Mouse (Mus musculus): Measurements from ENCODE around the gene Polr1d. TPM values are rescaled to one million over a fixed set of nuclear protein-coding genes. Genes with fewer than 3 reads are reported as not detected.

The Polr1d gene
- total RNA-seq, 2 experiments from 2014 or later: 17.5 to 42.8 TPM

DNA sequence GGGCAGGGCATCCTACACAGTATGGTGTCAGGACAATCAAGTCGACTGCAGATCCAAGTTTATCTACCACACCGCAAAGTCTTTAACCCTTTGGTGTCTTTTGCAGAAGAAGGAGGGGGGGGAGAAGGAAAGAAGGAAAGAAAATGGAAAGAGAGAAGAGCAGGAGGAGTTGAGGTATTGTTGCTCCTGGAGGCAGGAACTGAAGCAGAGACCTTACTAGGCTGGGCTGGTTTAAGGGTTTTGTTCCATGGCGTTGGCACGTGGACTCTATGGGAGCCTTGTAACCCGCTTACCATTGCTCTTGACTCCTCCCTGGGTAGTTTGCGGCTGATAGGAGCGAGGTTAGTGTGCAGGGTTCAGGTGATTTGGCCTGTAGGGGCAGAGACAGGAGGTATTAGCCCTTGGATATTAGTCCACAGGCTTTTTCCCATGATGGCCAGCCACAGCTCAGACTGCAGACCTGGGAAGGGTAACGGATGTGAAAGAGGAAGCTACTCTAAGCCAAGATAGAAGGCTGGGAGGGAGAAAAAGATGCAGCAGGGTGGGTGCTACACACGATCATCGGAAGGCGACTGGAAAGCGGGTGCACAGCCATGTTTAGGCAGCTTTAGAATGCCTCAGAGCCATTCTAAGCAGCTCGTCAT is 48.8 kb downstream of the Polr1d start:
- ATAC-seq (replicated peaks; ENCODE audit: low FRiP score, poor library complexity, severe bottlenecking): no peak

DNA sequence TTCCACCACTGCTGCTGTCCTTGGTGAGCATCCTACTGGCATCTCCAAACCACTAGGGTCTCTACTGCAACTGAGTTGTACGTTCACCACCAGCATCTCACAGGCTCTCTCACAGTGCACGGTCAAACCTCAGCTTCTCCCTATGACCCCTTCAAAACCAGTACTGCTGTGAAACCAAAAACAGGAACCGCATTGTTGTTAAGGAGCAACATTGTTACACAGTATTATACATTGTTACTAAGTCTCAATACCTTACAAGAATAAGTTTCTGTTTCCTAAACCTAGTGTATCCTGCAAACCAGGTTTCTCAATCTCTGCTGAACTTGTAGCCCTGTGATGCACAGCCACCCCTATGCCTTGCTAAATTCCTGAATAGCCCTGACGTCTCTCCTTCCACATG is 51.0 kb downstream of the Polr1d start:
- ATAC-seq (replicated peaks; ENCODE audit: low FRiP score, poor library complexity, severe bottlenecking): no peak

DNA sequence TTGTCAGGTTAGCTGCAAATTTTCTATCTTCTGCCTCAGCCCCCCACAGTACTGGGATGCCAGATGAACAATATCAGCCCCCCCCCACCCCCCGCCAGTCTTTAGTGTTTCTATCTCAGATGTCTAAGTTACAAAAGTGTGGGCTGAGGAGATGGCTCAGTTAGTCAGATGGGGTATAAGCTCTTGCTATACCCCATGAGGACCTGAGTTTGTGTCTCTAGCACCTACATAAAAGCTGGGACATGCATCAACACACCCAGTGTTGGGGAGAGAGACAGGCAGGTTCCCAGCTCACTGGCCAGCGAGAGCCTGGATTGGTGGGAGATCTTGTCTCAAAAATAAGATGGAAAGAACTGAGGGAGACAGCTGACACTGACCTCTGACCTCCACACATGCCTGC is 52.6 kb downstream of the Polr1d start:
- no peak for ATAC-seq (replicated peaks; ENCODE audit: low FRiP score, poor library complexity, severe bottlenecking)

DNA sequence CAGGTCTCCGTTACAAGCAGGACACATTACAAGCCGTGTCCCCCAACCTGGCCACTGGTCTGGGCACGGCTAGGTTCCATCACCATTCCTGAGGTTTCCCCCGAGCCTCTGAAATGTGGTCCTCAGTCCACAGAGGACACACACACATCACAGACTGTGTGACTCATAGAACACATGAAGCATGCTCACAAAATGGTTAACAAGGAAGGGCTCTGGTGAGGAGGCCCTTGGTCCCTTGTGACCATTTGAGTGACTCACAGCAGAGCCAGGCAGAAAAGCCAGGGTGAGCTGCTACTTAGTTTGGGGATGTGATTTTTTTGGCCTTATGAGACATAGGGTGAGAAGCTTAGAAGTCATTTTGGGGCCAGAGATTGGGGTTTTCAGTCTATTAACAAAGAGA is 55.1 kb downstream of the Polr1d start:
- no peak for ATAC-seq (replicated peaks; ENCODE audit: low FRiP score, poor library complexity, severe bottlenecking)

DNA sequence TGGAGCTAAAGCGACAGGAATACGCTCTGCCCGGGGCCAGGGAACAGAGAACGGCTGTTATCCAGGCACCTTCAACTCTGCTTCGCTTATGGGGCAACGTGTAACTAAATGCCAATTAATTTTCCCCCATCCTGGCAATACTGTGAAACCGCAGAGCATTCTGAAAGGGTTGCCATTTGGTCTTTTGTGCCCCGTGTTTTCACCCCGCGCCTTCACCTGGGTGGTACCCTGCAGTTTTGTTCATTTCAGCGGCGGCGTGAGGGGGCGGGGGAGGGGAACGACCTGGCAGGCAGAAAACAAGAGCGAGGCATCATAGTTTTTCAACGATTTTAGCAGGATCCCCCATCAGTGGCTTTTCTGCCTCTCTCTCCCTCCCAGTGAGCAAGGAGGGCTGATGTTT is 56.8 kb downstream of the Polr1d start:
- ATAC-seq (replicated peaks; ENCODE audit: low FRiP score, poor library complexity, severe bottlenecking): no peak

DNA sequence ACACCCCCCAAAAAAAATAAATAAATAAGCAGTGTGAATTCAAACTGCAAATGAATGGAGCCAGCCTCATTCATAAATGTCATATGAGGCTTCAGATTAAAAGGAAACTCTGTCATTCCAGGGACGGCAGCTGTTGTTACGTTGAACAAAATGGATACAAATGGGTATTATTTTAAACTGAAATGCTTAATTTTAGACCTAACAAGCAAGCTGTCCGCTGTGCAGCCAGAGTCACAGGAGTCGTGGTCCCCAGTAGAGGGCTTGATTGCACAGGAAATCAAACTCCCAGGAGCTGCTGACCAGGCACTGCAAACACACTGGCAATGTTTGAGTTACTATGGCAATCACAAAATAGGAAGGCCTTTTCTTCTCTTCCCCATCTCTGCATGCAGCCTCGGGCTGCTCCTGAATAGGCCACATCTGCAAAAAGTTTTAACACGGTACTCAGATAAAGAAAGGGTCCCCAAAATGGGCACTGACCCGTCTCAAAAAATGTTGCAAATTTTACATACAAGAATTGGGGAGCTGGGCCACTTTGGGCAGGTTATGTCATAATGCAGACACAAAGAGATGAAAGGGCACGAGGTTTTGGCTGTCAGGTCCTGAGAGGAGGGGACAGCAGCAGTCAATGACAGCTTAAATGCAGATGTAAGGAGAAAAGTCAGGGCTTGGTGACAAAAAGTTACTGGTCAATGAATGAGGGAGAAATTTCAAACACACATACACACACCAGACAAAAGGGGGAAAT is 57.7 kb downstream of the Polr1d start:
- ATAC-seq (replicated peaks; ENCODE audit: low FRiP score, poor library complexity, severe bottlenecking): no peak

DNA sequence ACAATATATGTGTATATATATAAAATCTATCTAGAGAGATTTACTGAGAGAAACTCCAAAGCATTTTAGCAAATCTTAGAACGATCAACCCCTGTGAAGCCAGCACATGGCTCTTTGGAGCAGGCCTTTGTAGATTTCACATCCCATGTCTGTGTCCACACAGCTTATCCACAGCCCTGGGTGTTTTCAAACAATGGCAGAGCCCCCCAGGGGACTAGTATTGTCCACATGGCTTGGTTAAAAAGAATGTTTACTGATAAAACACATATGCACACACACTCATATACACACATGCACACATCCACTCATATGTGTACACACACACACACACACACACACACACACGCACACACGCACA is 58.2 kb downstream of the Polr1d start:
- ATAC-seq (replicated peaks; ENCODE audit: low FRiP score, poor library complexity, severe bottlenecking): no peak

DNA sequence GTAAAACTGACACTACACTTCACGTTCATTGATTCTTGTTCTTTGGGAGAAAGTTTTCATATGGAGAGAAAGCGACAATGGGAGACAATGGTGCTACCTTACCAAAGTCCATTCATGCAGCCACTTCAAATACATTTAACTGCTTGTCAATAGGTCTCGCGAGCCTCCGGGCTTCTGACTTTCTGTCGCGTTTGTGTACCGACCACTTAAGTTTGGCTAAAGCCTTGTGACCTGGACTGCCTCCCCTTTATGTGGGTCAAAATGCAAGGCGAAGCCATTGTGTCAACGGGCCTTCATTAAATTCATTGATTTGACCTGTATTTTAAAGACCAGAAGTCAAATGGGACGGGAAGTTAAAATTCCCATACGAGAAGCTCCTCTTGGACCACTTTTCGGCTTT is 59.1 kb downstream of the Polr1d start:
- ATAC-seq (replicated peaks; ENCODE audit: low FRiP score, poor library complexity, severe bottlenecking): no peak

DNA sequence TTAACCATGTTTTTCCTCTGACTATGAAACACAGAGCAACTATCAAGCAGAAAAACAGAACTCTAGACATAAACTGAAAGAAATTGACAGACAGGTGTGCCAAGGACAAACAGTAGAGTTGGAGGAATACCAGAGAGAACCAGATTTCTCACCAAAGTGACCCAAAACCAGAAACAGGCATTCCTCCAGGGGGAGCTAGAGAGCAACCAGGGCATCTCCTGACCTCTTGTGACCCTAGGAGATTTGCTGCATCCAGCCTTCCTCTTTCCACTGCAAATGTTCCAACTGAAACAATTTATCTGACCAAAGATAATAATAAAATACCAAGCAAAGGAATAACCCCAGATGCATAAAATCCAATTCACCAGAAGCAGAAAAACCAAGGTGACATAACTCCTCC is 70.5 kb downstream of the Polr1d start:
- no peak for ATAC-seq (replicated peaks; ENCODE audit: low FRiP score, poor library complexity, severe bottlenecking)

DNA sequence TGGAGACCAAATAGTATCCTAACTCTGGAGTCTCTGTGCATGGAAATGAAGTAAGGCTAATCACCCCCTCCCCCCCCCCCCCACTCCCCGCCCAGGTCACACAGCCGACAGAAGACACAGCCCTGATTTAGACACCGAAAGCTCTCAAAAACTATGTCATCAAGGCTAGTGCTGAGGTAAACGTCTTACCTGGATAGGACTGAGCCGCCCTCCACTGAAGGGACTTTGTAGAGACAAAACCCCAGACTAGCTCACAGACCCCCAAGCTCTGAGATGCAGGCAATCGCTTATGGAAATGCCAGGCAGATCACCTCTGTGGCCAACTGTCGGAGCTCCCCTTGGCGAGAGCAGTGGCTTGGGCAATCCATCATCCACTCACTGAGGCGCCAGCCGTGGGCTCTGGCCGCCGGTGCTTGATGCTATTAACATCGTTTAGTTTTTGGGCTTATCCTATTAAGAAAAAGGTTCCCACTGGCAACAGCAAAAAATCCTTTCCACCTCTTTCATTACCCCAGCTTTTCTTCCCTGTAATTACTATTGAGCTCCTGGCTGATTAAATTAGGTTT is 78.0 kb downstream of the Polr1d start:
- ATAC-seq (replicated peaks; ENCODE audit: low FRiP score, poor library complexity, severe bottlenecking): no peak

DNA sequence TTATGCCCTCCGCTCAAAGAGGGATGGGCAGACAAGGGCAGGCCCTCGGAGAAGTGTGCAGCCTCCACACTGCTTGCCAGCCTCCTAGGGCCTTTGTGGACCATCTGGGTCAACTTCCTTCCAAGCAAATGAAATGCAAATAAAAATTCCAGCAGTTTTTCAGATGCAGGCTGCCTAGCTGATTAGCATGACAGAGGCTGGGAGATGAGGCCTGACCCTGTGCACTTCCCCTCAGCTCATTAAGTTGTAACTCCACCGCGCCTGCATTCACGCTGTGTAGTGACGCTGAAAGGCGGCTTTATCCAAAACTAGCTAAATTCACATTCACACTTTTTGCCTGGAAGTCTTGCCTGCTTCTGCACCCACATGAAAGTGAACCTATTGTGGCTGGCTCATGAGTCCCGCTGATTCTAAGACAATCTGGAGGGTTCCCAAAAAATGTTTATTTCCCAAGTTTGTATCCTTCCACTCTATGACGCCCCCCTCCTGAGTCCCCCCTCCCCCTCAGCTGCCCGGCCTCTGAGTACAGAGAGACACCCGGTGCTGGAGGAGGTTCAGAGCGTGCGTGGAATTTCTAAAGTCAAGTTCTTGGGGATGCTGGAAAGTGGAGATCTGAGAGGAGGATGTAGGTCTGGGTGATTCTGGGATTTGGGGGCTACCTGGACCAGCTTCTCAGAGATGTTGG is 78.7 kb downstream of the Polr1d start:
- ATAC-seq (replicated peaks; ENCODE audit: low FRiP score, poor library complexity, severe bottlenecking): no peak

DNA sequence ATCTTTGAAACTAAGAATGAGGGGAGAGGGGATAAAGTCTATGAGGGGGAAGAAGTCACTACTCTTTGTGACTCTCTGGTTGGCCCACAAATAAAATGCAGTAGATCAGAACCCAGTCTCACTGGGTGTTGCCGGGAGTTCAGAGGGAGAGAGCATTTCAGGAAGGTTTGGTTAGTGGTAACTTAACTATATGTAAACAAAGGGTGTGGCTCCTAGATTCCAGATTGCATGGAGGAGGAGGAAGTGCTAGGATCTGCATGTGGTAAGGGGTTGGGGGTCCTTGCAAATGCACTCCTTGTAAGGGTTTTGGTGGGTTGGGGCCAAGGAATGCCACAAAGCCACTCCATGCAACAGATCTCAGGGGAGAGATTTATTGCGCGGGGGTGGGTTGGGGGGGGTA is 79.5 kb downstream of the Polr1d start:
- ATAC-seq (replicated peaks; ENCODE audit: low FRiP score, poor library complexity, severe bottlenecking): no peak

DNA sequence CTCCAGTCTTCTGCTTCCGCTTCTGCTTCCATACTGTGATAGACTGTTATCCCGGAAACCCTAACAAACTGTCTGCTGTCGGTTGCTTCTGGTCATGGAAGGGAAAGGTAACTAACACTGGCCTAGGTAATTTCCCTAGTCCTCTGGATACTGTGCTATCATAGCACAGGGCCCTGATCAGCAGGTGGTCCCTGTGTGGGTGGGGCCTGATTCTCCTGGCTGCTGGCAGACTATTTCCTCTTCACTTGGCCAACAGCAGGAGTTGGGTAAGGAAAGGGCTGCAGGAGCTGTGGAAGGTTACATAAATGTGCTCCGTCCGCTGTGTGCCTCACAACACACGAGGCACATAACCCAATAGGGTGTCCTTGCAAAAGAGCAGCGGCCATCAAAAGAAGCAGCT is 80.6 kb downstream of the Polr1d start:
- ATAC-seq (replicated peaks; ENCODE audit: low FRiP score, poor library complexity, severe bottlenecking): no peak

DNA sequence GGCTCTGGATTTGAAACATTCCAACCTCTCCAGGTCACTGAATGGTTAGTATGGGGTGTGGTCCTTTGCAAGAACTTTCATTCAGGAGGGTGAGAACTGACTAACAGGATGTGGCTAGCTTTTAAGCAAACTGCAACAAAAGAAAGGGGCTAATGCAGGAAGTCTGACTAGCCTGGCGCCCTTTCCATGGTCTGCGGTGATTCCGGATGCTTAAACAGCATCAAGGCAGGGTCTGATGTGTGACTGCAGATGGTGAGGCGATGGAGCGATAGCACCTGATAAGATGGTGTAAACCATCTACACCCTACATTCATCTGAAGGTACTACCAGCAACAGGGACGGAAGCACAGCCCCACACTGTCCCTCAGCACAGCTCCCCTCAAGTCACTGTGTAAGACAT is 82.5 kb downstream of the Polr1d start:
- no peak for ATAC-seq (replicated peaks; ENCODE audit: low FRiP score, poor library complexity, severe bottlenecking)

DNA sequence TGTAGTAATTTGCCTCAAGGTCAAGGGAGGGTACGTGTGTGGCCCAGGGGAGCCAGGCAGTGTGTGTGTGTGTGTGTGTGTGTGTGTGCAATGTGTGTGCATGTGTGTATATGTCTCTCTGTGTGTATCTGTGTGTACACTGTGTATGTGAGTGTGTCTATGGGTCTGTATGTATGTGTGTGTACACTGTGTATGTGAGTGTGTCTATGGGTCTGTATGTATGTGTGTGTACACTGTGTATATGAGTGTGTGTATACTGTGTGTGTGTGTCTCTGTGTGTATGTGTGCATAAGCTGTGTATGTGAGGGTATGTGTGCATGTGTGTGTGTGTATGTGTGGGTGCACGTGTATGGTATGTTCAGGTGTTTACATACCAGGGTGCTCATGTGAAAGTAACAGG is 82.9 kb downstream of the Polr1d start:
- no peak for ATAC-seq (replicated peaks; ENCODE audit: low FRiP score, poor library complexity, severe bottlenecking)

Other genes starting within 250 kb of the Polr1d start
- gene Rpl21, start 244.2 kb upstream of the Polr1d start, total RNA-seq (2015; ENCODE audit: low replicate concordance): 547 and 879 TPM in 2 replicates
- 529 and 618 TPM in 2 replicates for gene Rpl21, start 244.2 kb upstream of the Polr1d start, total RNA-seq (2017; ENCODE audit: low replicate concordance)
- not detected in 2 replicates for gene Rasl11a, start 232.0 kb upstream of the Polr1d start, total RNA-seq (2015; ENCODE audit: low replicate concordance)
- not detected in 2 replicates for gene Rasl11a, start 232.0 kb upstream of the Polr1d start, total RNA-seq (2017; ENCODE audit: low replicate concordance)
- 20.9 and 21.0 TPM in 2 replicates for gene Gtf3a, start 128.4 kb upstream of the Polr1d start, total RNA-seq (2015; ENCODE audit: low replicate concordance)
- 15.3 and 19.6 TPM in 2 replicates for gene Gtf3a, start 128.4 kb upstream of the Polr1d start, total RNA-seq (2017; ENCODE audit: low replicate concordance)
- gene Mtif3, start 113.2 kb upstream of the Polr1d start, total RNA-seq (2015; ENCODE audit: low replicate concordance): 1.3 and 23.1 TPM in 2 replicates
- gene Mtif3, start 113.2 kb upstream of the Polr1d start, total RNA-seq (2017; ENCODE audit: low replicate concordance): 3.2 and 6.2 TPM in 2 replicates
- gene Lnx2, start 464 bp upstream of the Polr1d start, total RNA-seq (2015; ENCODE audit: low replicate concordance): 0.42 and 1.4 TPM in 2 replicates
- gene Lnx2, start 464 bp upstream of the Polr1d start, total RNA-seq (2017; ENCODE audit: low replicate concordance): 1.3 and 1.7 TPM in 2 replicates
- gene Gsx1, start 111.6 kb downstream of the Polr1d start, total RNA-seq (2015; ENCODE audit: low replicate concordance): not detected in 2 replicates
- not detected in 2 replicates for gene Gsx1, start 111.6 kb downstream of the Polr1d start, total RNA-seq (2017; ENCODE audit: low replicate concordance)
- gene Pdx1, start 192.9 kb downstream of the Polr1d start, total RNA-seq (2015; ENCODE audit: low replicate concordance): not detected in 2 replicates
- gene Pdx1, start 192.9 kb downstream of the Polr1d start, total RNA-seq (2017; ENCODE audit: low replicate concordance): not detected in 2 replicates
- gene Cdx2, start 230.2 kb downstream of the Polr1d start, total RNA-seq (2015; ENCODE audit: low replicate concordance): not detected in 2 replicates
- not detected in 2 replicates for gene Cdx2, start 230.2 kb downstream of the Polr1d start, total RNA-seq (2017; ENCODE audit: low replicate concordance)
- not detected in 2 replicates for gene Urad, start 245.4 kb downstream of the Polr1d start, total RNA-seq (2015; ENCODE audit: low replicate concordance)
- gene Urad, start 245.4 kb downstream of the Polr1d start, total RNA-seq (2017; ENCODE audit: low replicate concordance): not detected in 2 replicates